Mouse (Mus musculus): ENCODE results near the gene 4930507D05Rik.
"Not testable (repeated sequence)": the region's sequence is repeated elsewhere in the genome, so short reads cannot be mapped to it uniquely, and the experiment has no call there.

Gene 4930507D05Rik

DNA sequence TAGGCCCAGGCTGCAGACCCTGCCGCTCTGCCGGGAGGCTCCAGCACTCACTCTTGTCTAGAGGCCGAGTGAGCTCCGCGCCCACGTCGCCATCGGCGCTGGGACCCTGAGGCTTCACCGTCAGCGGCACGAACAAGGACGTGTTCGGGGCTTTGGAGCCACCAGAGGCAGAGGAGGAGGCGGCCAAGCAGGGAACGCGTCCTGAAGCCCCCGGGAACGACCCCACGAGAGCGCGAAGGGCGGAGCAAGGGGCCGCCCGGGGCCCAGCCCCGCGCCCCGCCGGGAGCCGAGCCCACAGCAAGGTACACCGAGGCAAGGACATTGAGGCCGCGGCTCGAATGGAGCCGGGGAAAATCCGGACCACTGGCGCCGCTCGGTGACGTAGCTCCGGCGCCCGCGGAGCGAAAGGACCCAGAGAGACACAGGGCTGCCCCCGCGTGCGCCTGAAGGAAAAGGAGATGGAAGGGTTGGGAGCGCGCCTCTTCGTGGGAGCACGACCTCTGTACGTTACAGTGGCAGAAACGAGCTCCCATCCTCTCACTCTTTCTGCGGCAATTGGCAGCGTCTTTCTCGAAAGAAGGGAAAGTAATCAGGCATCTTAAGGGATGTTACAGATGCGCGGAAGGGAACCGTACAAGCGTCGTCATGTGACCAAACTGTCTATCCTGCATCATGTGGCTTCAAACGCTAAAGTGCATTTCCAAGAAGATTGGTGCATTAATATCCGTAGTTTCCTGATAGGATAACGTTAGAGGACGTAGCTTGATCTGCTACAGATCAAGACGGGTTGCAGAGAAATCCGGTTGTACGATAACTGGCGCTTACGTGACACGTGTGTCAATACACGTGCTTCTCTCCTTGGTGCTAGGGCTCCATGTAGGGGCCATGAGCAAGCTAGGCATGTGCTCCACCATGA lies at the start of gene 4930507D05Rik, which contains the start of gene Supv3l1:
TSS of gene 4930507D05Rik (plus strand) at position 126 of the 916 bp plus-strand sequence.
TSS of gene Supv3l1 (minus strand) at position 375 of the 916 bp plus-strand sequence.
- DNase-seq (ENCODE audit: low spot score): peak; percentile 91

GRCm38 (mm10) chr10:62401641-62402111 lies 47.6 kb upstream of the 4930507D05Rik start:
- peak; percentile 22 for DNase-seq (ENCODE audit: low spot score)

DNA sequence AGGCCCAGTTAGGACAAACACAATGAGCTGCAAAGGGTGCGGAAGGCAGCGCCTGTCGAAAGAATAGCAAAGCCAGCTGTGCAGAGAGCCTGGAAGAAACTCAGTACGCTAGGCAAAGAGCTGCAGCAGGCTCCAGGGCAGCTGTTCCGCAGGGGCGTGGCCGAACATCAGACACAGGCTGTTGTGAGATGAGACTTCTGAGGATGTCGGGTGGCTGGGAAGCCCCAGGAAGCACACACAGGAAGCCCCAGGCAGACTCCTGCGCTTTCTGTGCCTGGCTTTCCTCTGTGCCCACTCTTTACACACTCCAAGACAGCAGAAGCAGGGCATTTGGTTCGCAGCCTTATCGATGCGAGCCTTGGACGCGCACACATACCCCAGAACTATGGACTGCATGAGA lies 44.4 kb upstream of the 4930507D05Rik start:
- no peak for DNase-seq (ENCODE audit: low spot score)

- peak; percentile 75 for DNase-seq (ENCODE audit: low spot score)
Measured at GRCm38 (mm10) chr10:62410943-62411342, 38.3 kb upstream of the 4930507D05Rik start.

- no peak for DNase-seq (ENCODE audit: low spot score)
Measured at GRCm38 (mm10) chr10:62411431-62412410, 37.6 kb upstream of the 4930507D05Rik start.

GRCm38 (mm10) chr10:62412906-62413605 lies 36.2 kb upstream of the 4930507D05Rik start:
- no peak for DNase-seq (ENCODE audit: low spot score)

- DNase-seq (ENCODE audit: low spot score): no peak
Measured at GRCm38 (mm10) chr10:62413606-62413982, 35.7 kb upstream of the 4930507D05Rik start.

DNA sequence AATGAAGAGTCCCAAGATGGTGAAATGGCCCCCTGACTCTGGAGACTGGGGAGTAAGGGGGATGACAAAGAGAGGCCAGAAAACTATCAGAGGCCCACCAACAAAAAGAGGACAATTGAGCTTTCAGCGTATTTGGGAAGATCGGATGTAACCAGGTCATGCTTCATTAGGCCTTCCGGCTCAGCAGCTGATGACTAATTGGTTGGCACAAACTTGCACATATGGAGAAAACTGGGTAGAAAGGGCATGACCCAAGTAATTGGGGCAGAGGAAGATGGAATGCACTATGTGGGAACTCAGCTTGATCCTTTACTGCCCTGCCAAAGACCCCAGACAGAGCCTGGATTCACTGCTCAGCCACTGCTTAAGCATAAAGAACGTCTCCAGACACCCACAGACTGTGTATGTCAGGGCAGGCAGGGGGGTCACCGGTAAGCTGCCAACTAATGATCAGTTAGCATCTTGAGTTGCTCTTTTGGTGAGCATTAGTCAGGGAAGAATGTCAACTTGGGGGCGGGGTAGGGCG lies 30.4 kb upstream of the 4930507D05Rik start:
- peak; percentile 39 for DNase-seq (ENCODE audit: low spot score)

DNA sequence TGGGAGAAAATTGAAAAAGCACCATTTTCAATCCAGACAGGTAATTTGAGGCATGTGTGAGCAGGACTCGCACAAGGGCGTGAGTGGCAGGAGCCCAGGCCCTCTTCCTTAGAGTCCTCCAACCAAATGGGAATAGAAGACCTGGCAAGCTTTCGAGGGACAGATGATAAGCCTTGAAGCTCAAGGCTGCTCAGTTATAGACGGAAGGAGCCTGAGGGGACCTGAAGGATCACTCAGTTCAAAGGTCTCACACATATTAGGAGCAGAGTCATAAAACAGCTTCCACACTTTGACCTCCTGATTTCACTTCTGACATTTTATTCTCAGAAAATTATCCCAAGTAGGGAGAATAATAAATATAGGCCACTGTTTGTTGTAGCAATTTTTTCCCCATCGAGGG lies 29.9 kb upstream of the 4930507D05Rik start:
- no peak for DNase-seq (ENCODE audit: low spot score)

DNA sequence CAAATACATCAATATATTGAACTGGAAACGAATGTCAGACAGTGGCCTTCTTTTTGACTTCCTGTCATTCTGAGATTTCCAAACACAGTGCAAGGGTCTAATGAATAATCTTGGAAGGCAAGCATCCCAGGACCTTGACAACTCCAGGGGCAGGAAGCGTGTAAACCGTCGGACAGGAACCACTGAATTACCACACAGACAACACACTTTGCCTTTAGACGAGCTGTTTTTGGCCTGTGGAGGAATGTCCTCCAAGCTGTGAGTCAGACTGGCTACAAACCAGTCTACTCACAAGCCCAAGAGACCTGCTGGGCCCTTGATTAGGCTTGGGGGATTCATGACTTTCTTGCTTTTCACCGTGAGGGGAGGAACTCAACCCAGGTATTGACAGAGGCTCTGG lies 28.9 kb upstream of the 4930507D05Rik start:
- no peak for DNase-seq (ENCODE audit: low spot score)

- peak; percentile 47 for DNase-seq (ENCODE audit: low spot score)
Measured at GRCm38 (mm10) chr10:62421127-62421526, 28.2 kb upstream of the 4930507D05Rik start.

DNA sequence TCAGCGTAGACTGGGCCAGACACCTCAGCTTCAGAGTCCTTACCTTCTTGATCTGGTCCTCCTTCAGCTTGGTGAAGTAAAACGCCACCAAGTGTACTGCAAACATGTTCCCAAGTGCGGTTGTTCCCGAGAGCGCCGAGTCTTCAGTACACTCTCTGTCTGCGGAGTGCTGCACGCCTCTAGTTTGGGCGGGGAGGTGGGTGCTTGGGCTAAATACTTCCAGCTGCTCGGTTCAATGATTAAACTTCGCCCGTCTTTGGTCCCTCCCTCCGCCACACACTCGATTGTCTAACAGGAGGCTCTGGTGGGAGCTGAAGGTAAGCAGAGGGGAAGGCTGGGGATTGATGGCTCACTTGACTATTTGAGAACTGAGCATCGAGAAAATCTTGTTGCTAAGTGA lies 27.0 kb upstream of the 4930507D05Rik start, which contains the start of gene Hkdc1:
TSS of gene Hkdc1 (minus strand) at position 237 of the 400 bp plus-strand sequence.
- DNase-seq (ENCODE audit: low spot score): no peak

DNA sequence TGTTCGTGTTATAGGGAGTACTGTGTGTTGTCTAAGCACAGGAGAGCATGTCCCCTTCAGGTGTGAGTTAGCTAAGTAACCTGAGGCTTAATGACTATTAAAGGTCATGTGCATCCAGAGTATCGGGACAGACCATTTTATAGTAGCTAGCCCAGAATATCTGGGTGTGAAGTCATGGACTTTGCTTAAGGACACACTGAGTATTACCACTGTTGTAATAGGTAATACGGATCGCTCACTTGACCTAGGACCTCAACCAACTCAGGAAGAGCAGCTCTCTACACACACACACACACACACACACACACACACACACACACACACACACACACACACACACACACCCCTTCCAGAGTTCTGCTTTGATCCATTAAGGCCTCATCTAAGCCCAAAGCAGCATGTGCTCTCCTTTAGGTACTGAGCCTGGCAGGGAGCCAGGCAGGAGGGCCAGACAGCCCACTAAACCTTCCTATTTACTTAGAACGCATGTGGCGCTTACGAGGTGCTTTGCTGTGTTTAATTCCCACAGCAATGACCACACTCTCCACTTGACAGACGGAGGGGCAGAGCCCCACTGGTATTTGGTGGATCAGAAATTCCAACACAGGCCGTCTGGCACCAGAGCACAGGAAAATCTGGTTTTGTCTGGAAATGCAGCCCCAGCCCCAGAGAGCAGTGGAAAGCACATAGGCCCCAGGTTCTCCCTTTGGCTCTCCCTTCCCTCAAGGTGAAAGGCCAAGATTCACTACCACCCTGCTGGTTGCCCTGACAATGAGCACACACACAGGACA lies 24.0 kb upstream of the 4930507D05Rik start:
- DNase-seq (ENCODE audit: low spot score): peak; percentile 27

DNA sequence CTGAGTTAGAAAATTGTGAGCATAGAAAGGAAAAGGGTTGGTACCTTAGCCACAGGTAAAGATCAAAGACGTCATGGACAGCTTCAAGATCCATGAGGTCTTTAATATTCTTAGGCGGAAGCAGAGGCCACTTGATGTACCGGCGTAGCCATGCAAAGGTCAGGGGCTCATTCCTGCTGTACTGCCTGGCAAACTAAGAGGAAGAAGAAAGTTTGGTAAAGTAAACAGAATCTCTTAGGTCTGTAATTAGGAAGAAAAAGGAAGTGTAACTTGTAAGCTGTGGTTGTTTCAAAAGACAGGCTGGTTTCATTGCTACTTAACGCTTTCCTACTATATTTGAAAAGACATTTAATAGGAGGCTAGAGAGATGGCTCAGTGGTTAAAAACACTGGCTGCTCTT lies 18.9 kb upstream of the 4930507D05Rik start:
- DNase-seq (ENCODE audit: low spot score): no peak

GRCm38 (mm10) chr10:62450280-62450640 lies 971 bp downstream of the 4930507D05Rik start:
- DNase-seq (ENCODE audit: low spot score): no peak

- not testable (repeated sequence) for DNase-seq (ENCODE audit: low spot score)
Measured at GRCm38 (mm10) chr10:62452001-62452400, 2.7 kb downstream of the 4930507D05Rik start.

- no peak for DNase-seq (ENCODE audit: low spot score)
Measured at GRCm38 (mm10) chr10:62461321-62461720, 12.0 kb downstream of the 4930507D05Rik start.

GRCm38 (mm10) chr10:62469736-62470135 lies 20.4 kb downstream of the 4930507D05Rik start:
- no peak for DNase-seq (ENCODE audit: low spot score)

- DNase-seq (ENCODE audit: low spot score): no peak
Measured at GRCm38 (mm10) chr10:62471105-62471504, 21.8 kb downstream of the 4930507D05Rik start.

GRCm38 (mm10) chr10:62474944-62475343 lies 25.7 kb downstream of the 4930507D05Rik start:
- no peak for DNase-seq (ENCODE audit: low spot score)

Data from MN1 (cell line).